Mouse (Mus musculus): Measurements from ENCODE around the gene Ubxn2a. TPM values are rescaled to one million over a fixed set of nuclear protein-coding genes. Genes with fewer than 3 reads are reported as not detected.
"Not testable (repeated sequence)": the region's sequence is repeated elsewhere in the genome, so short reads cannot be mapped to it uniquely, and the experiment has no call there.

Gene Ubxn2a
- polyA plus RNA-seq, 1 experiment from 2014 or later: 42.9 TPM

DNA sequence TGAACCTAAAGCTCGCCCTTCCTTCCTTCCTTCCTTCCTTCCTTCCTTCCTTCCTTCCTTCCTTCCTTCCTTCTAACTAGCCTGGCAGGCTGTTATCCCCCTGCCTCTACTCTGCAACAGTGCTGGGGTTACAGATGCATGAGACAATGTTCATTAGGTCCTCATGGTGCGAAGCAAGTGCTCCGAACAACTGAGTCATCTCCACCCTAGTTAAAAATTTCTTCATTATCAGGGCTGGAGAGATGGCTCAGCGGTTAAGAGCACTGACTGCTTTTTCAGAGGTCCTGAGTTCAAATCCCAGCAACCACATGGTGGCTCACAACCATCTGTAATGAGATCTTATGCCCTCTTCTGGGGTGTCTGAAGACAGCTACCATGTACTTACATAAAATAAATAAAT is 20.9 kb downstream of the Ubxn2a start:
- not testable (repeated sequence) for DNase-seq (ENCODE audit: low spot score)

DNA sequence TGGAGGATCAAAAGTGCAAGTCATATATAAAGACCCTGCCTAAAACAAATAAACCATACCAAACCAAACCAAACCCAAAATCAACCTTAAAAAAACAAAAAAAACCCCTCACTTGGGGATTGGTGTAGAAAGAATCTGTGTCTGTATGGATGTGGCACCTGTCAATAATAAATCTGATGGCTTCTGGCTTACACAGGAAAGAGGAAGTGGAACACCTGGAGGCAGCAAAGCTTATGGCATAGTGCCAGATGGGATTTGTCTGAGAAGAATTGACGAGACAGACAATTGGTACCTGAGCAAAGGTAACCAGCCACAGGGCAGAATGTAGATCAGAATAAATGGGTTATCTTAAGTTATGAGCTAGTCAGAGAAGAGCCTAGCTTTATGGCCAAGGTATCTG is 22.4 kb downstream of the Ubxn2a start:
- no peak overlapping the region for H3K4me3 ChIP-seq (replicated peaks; ENCODE audit: low read length)
- peaks cover 33% of the 10 kb centered on the region for H3K36me3 ChIP-seq (replicated peaks; ENCODE audit: control insufficient read depth, insufficient read depth)
- DNase-seq (ENCODE audit: low spot score): no peak
- H3K9ac ChIP-seq: no peak overlapping the region
- no peak overlapping the region for H3K27ac ChIP-seq
- H3K4me1 ChIP-seq (replicated peaks; ENCODE audit: control insufficient read depth, insufficient read depth, low read length): no peaks in the 10 kb centered on the region
- H3K9me3 ChIP-seq (ENCODE audit: control insufficient read depth, low read length): no peaks in the 10 kb centered on the region
- 80% methylated on average over 1 of the region's 1 CpGs for WGBS
- ATAC-seq (ENCODE audit: low FRiP score): no peak
- H3K4me2 ChIP-seq (replicated peaks): no peak overlapping the region
- H3K27me3 ChIP-seq (ENCODE audit: control insufficient read depth, insufficient read depth, low read length): no peaks in the 10 kb centered on the region

More for the DNA sequence above, 20.9 kb downstream of the Ubxn2a start:
- H3K4me2 ChIP-seq (replicated peaks); H3K4me3 ChIP-seq (replicated peaks; ENCODE audit: low read length); H3K4me1 ChIP-seq (replicated peaks; ENCODE audit: control insufficient read depth, insufficient read depth, low read length); H3K27me3 ChIP-seq (ENCODE audit: control insufficient read depth, insufficient read depth, low read length); ATAC-seq (ENCODE audit: low FRiP score); H3K27ac ChIP-seq; H3K9me3 ChIP-seq (ENCODE audit: control insufficient read depth, low read length); H3K9ac ChIP-seq: not testable (repeated sequence)
- 99% methylated on average over 4 of the region's 4 CpGs for WGBS
- H3K36me3 ChIP-seq (replicated peaks; ENCODE audit: control insufficient read depth, insufficient read depth): peaks cover 40% of the 10 kb centered on the region

DNA sequence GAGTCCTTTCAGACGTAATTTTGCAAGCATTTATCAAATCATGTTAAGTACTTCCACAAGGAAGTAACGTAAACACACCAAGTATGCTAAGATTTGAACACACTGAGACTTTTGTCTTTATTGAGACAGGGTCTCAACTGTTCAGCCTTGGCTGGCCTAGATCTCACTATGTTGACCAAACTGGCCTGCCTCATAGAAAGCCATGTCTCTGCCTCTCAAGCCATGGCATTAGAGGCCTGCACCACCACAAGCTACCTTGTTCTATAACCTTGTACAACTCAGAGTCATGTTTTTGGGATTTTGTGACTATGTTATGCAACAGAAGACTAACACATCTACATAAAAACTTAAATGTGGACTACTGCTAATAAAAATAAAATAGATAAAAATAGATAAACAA is 25.4 kb downstream of the Ubxn2a start:
- Histone ChIP-seq H3K9ac (no peak overlapping the region), H3K27me3 (ENCODE audit: control insufficient read depth, insufficient read depth, low read length) (no peaks in the 10 kb centered on the region), H3K4me3 (replicated peaks; ENCODE audit: low read length) (no peak overlapping the region), H3K36me3 (replicated peaks; ENCODE audit: control insufficient read depth, insufficient read depth) (peaks cover 46% of the 10 kb centered on the region), H3K9me3 (ENCODE audit: control insufficient read depth, low read length) (no peaks in the 10 kb centered on the region), H3K4me2 (replicated peaks) (no peak overlapping the region), H3K4me1 (replicated peaks; ENCODE audit: control insufficient read depth, insufficient read depth, low read length) (no peaks in the 10 kb centered on the region), H3K27ac (no peak overlapping the region)
- ATAC-seq (ENCODE audit: low FRiP score) (no peak), DNase-seq (ENCODE audit: low spot score) (no peak)
- 84% methylated on average over 2 of the region's 2 CpGs for WGBS

DNA sequence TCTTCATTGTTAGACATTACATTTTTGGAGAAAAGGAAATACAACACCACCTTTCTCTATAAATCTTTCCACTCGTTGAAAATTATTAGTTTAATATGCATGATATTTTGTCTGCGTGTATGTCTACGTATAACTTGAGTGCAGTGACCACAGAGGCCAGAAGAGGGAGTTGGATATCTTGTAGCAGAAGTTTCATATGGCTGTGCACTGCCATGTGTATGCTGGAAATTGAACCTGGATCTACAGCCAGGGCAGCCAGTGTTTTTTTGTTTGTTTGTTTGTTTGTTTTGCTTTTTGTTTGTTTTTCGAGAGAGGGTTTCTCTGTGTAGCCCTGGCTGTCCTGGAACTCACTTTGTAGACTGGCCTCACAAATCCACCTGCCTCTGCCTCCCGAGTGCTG is 28.5 kb downstream of the Ubxn2a start:
- DNase-seq (ENCODE audit: low spot score): no peak
- no peaks in the 10 kb centered on the region for H3K9me3 ChIP-seq (ENCODE audit: control insufficient read depth, low read length)
- H3K27me3 ChIP-seq (ENCODE audit: control insufficient read depth, insufficient read depth, low read length): no peaks in the 10 kb centered on the region
- no peak overlapping the region for H3K4me2 ChIP-seq (replicated peaks)
- H3K4me3 ChIP-seq (replicated peaks; ENCODE audit: low read length): no peak overlapping the region
- H3K27ac ChIP-seq: no peak overlapping the region
- ATAC-seq (ENCODE audit: low FRiP score): no peak
- no peak overlapping the region for H3K9ac ChIP-seq
- WGBS: 99% methylated on average over 5 of the region's 5 CpGs
- no peaks in the 10 kb centered on the region for H3K4me1 ChIP-seq (replicated peaks; ENCODE audit: control insufficient read depth, insufficient read depth, low read length)
- H3K36me3 ChIP-seq (replicated peaks; ENCODE audit: control insufficient read depth, insufficient read depth): peaks cover 30% of the 10 kb centered on the region

DNA sequence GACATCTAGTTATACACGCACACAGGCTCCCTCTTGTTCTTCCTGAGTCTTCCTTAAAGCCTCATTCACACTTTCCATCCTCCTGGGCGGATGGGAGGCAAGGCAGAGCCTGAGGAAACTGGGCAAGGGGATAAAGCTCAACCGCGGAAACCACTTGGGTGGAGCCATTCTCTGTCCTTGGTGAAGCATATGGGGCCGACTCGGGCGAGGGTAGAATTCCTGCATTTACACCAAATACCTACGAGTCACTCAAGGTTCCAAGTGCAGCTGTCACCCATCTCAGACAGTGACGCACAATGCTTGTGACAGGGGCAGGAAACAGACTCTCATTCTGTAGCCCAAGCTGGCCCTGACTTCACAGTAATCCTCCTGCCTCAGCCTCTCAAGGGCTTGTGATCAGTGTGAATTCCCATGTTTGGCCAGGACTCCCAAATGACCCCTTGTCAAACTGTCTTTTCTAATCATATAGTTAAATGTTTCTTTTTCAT is 29.2 kb downstream of the Ubxn2a start:
- H3K9ac ChIP-seq: no peak overlapping the region
- 86% methylated on average over 9 of the region's 9 CpGs for WGBS
- DNase-seq (ENCODE audit: low spot score): no peak
- no peak overlapping the region for H3K4me2 ChIP-seq (replicated peaks)
- H3K4me1 ChIP-seq (replicated peaks; ENCODE audit: control insufficient read depth, insufficient read depth, low read length): no peaks in the 10 kb centered on the region
- no peak overlapping the region for H3K27ac ChIP-seq
- no peaks in the 10 kb centered on the region for H3K27me3 ChIP-seq (ENCODE audit: control insufficient read depth, insufficient read depth, low read length)
- no peak overlapping the region for H3K4me3 ChIP-seq (replicated peaks; ENCODE audit: low read length)
- H3K9me3 ChIP-seq (ENCODE audit: control insufficient read depth, low read length): no peaks in the 10 kb centered on the region
- no peak for ATAC-seq (ENCODE audit: low FRiP score)
- peaks cover 27% of the 10 kb centered on the region for H3K36me3 ChIP-seq (replicated peaks; ENCODE audit: control insufficient read depth, insufficient read depth)

DNA sequence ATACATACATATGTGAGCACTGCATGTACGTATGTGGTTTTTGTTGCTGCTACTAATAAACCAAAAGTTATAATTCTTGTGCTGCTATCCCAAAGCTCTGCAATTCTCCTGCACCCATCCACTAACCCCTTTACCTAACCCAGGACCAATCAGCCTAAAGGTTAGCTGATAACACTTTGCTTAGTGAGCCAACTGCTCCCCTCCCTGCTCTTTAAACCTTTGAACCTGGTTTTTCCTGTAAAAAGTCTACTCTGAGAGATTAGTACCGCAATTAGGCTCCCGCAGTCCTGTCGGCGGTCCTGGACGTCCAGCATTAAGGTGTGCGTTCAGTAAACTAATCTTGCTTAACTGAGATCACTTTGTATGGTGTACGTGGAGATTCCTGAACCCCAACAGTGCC is 31.9 kb downstream of the Ubxn2a start:
- no peaks in the 10 kb centered on the region for H3K27me3 ChIP-seq (ENCODE audit: control insufficient read depth, insufficient read depth, low read length)
- H3K4me3 ChIP-seq (replicated peaks; ENCODE audit: low read length): no peak overlapping the region
- no peaks in the 10 kb centered on the region for H3K9me3 ChIP-seq (ENCODE audit: control insufficient read depth, low read length)
- peaks cover 13% of the 10 kb centered on the region for H3K36me3 ChIP-seq (replicated peaks; ENCODE audit: control insufficient read depth, insufficient read depth)
- no peak overlapping the region for H3K4me2 ChIP-seq (replicated peaks)
- no peak for ATAC-seq (ENCODE audit: low FRiP score)
- no peak overlapping the region for H3K9ac ChIP-seq
- WGBS: 84% methylated on average over 8 of the region's 8 CpGs
- DNase-seq (ENCODE audit: low spot score): no peak
- no peak overlapping the region for H3K27ac ChIP-seq
- no peaks in the 10 kb centered on the region for H3K4me1 ChIP-seq (replicated peaks; ENCODE audit: control insufficient read depth, insufficient read depth, low read length)

DNA sequence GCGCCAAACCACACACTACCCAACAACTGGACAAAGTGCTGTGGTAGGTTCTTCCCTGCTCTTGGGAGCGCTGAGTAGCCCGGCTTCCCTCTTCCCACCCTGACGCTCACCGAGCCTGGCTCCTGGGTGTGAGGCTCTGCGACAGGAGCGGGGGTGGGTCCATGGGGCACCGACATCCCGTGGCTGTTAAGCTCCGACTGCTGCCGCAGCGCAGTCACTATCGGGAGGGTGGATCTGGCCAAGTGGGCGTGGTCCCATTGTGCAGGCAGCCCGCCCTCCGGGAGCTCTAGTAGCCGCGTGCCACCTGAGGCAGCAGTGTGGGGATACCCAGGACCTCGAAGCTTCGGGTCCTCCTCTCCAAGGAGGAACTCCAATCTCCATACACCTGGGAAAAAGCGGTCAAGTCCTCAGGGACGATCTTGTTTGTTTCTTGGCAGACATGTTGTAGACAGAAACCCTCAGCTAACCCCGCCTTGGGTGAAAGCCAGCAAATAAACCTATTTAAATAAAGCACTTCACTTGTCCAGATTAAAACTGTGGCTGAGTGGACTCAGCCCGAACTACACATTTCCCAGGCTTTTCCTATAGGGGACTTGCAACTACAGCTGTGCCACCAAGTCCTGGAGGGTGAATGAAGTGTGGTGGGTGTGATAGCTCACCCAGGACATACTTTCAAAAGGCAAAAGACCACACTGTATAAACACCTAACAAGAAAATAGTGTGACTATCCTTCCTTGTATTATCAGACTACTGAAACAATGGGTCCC is 33.2 kb downstream of the Ubxn2a start, which contains the start of gene Mfsd2b:
Mfsd2b (minus strand) TSS at position 199 of the 767 bp plus-strand sequence.
- H3K4me2 ChIP-seq (replicated peaks): peak within 1 kb of the TSS; percentile 64
- no peaks in the 10 kb centered on the region for H3K4me1 ChIP-seq (replicated peaks; ENCODE audit: control insufficient read depth, insufficient read depth, low read length)
- no peak within 1 kb of the TSS for H3K27ac ChIP-seq
- peak within 1 kb of the TSS; percentile 28 for H3K4me3 ChIP-seq (replicated peaks; ENCODE audit: low read length)
- peak within 1 kb of the TSS; percentile 25 for H3K9ac ChIP-seq
- ATAC-seq (ENCODE audit: low FRiP score): peak; percentile 80
- H3K27me3 ChIP-seq (ENCODE audit: control insufficient read depth, insufficient read depth, low read length): no peaks in the 10 kb centered on the region
- H3K36me3 ChIP-seq (replicated peaks; ENCODE audit: control insufficient read depth, insufficient read depth): peaks cover 6% of the 10 kb centered on the region
- WGBS: 6% methylated on average over 24 of the region's 24 CpGs
- peak; percentile 65 for DNase-seq (ENCODE audit: low spot score)
- H3K9me3 ChIP-seq (ENCODE audit: control insufficient read depth, low read length): no peaks in the 10 kb centered on the region

DNA sequence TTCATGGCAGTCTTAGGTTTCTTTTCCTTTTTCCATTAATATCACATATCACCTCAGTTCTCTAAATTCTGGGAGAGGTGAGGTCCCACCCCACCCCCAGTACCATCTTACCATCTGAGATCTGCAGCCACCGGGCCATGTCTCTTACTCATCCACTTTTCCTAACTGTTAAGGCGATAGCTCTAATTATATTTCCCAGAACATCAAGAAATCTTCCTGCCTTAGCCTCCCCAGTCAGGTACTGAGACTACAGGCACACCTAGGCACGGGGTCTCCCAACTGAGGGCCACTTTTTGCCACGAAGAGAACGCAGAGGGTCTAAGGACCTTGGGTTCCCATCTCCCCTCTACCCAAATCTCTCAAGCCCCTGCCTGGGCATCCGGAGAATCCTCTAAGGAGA is 34.0 kb downstream of the Ubxn2a start:
- ATAC-seq (ENCODE audit: low FRiP score) (no peak), DNase-seq (ENCODE audit: low spot score) (no peak)
- no peaks in the 10 kb centered on the region for H3K4me1 ChIP-seq (replicated peaks; ENCODE audit: control insufficient read depth, insufficient read depth, low read length)
- no peaks in the 10 kb centered on the region for H3K9me3 ChIP-seq (ENCODE audit: control insufficient read depth, low read length)
- H3K4me2 ChIP-seq (replicated peaks): peak overlapping the region; percentile 64
- 70% methylated on average over 6 of the region's 6 CpGs for WGBS
- H3K36me3 ChIP-seq (replicated peaks; ENCODE audit: control insufficient read depth, insufficient read depth): no peaks in the 10 kb centered on the region
- H3K27ac ChIP-seq: no peak overlapping the region
- H3K9ac ChIP-seq: no peak overlapping the region
- peak overlapping the region; percentile 28; the same call in 1 of the 2 replicates for H3K4me3 ChIP-seq (replicated peaks; ENCODE audit: low read length)
- H3K27me3 ChIP-seq (ENCODE audit: control insufficient read depth, insufficient read depth, low read length): no peaks in the 10 kb centered on the region

DNA sequence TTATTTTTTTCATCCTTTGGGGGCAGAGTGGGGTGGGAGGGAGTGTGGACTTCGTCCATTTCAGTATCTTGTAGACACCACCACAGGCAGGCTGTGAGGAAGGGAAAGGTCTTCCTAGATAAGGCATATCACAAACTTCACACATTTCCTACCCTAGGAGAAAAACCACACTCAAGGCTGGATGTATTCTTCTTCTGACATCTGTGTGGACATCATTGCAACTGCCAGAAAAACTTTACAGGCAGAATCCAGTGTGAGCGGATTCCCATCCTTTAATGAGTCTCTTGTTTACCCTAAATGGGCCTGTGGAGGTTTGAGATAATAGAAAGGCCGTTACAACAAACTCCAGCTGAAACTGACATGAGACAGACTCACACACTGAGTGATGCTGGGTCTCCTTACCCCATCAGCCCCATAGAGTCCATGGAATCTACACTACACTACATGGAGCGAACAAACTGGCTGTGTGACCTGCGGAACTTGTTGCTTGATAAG is 34.5 kb downstream of the Ubxn2a start:
- DNase-seq (ENCODE audit: low spot score) (no peak), ATAC-seq (ENCODE audit: low FRiP score) (no peak)
- H3K4me3 ChIP-seq (replicated peaks; ENCODE audit: low read length): no peak overlapping the region
- H3K9ac ChIP-seq: no peak overlapping the region
- H3K4me1 ChIP-seq (replicated peaks; ENCODE audit: control insufficient read depth, insufficient read depth, low read length): no peaks in the 10 kb centered on the region
- no peaks in the 10 kb centered on the region for H3K36me3 ChIP-seq (replicated peaks; ENCODE audit: control insufficient read depth, insufficient read depth)
- no peaks in the 10 kb centered on the region for H3K9me3 ChIP-seq (ENCODE audit: control insufficient read depth, low read length)
- no peaks in the 10 kb centered on the region for H3K27me3 ChIP-seq (ENCODE audit: control insufficient read depth, insufficient read depth, low read length)
- no peak overlapping the region for H3K27ac ChIP-seq
- H3K4me2 ChIP-seq (replicated peaks): no peak overlapping the region
- WGBS: 82% methylated on average over 5 of the region's 5 CpGs
